In genomic region chr5:105731627-105732432, GRCm38 (mm10) we compare ENCODE assay signal across 8 mouse cellular contexts. TPM values are rescaled to one million over a fixed set of nuclear protein-coding genes. Genes with fewer than 3 reads are reported as not detected.
DNase-seq lines count a peak whose midpoint lies in the region; ATAC-seq and TF ChIP-seq lines count a peak whose summit lies in the region.

No protein-coding gene starts in this region.

- ATAC-seq in heart, embryonic 16.5 days (replicated peaks; ENCODE audit: extremely low read depth, insufficient read depth, low FRiP score) = peak; percentile 76

- DNase-seq in kidney, postnatal 14 days = peak; percentile 75
- peak; percentile 73 to 85 for DNase-seq in lung, postnatal 4 days
- DNase-seq in retina, embryonic 14.5 days (ENCODE audit: low spot score) = peak; percentile 55
- DNase-seq in urinary bladder, postnatal 25 days (ENCODE audit: low spot score) = peak; percentile 46

- H3K9me3 ChIP-seq in ES-Bruce4 (replicated peaks; ENCODE audit: control insufficient read depth, insufficient read depth, low read length, poor library complexity, severe bottlenecking) = peaks cover 17% of the 10 kb centered on the region
- no peaks in the 10 kb centered on the region for H3K9me3 ChIP-seq in erythroblast, embryonic 14.5 days (ENCODE audit: control insufficient read depth, low read length)
- no peaks in the 10 kb centered on the region for H3K9me3 ChIP-seq in heart, embryonic 16.5 days (replicated peaks; ENCODE audit: control insufficient read depth, low read length)

- H3K4me2 ChIP-seq in heart, embryonic 16.5 days (ENCODE audit: low read depth, low read length) = peak overlapping the region; percentile 94

- peak overlapping the region; percentile 51 for H3K4me3 ChIP-seq in ES-Bruce4 (ENCODE audit: low read depth, low read length)
- peak overlapping the region; percentile 68 for H3K4me3 ChIP-seq in bone marrow, adult 2 months (replicated peaks; ENCODE audit: control insufficient read depth, low read depth, low read length)
- peak overlapping the region; percentile 84 for H3K4me3 ChIP-seq in erythroblast, embryonic 14.5 days (replicated peaks)
- peak overlapping the region; percentile 67 for H3K4me3 ChIP-seq in heart, embryonic 16.5 days (ENCODE audit: low read length)

- TF ChIP-seq EP300 in ES-Bruce4 (IDR thresholded peaks at IDR 0.05; ENCODE audit: insufficient read depth, low read depth, low read length) = no peak

- WGBS in bone marrow, adult 2 months = under 1% methylated on average over 52 of the region's 52 CpGs
- WGBS in heart, embryonic 16.5 days = 1% methylated on average over 52 of the region's 52 CpGs

- TF ChIP-seq POLR2A in ES-Bruce4 (IDR thresholded peaks at IDR 0.05; ENCODE audit: insufficient read depth, low read length) = no peak
- 0 out of 2 replicates have a peak, but pooled peaks have one; percentile 24 for TF ChIP-seq POLR2A in bone marrow, adult 2 months (IDR thresholded peaks at IDR 0.05; ENCODE audit: borderline replicate concordance, control insufficient read depth, low read depth, low read length)

- H3K4me1 ChIP-seq in ES-Bruce4 (ENCODE audit: control insufficient read depth, insufficient read depth, low read length) = no peaks in the 10 kb centered on the region
- peaks cover 2% of the 10 kb centered on the region for H3K4me1 ChIP-seq in bone marrow, adult 2 months (ENCODE audit: control insufficient read depth, insufficient read depth, low read length)
- H3K4me1 ChIP-seq in erythroblast, embryonic 14.5 days (ENCODE audit: control insufficient read depth) = peaks cover 50% of the 10 kb centered on the region
- peaks cover 17% of the 10 kb centered on the region for H3K4me1 ChIP-seq in heart, embryonic 16.5 days (ENCODE audit: control insufficient read depth, insufficient read depth, low read length)

- H3K9ac ChIP-seq in ES-Bruce4 (ENCODE audit: low read depth, poor library complexity, severe bottlenecking) = peak overlapping the region; percentile 21; the same call in 1 of the 2 replicates
- H3K9ac ChIP-seq in heart, embryonic 16.5 days (ENCODE audit: low read length) = peak overlapping the region; percentile 74

- peaks cover 22% of the 10 kb centered on the region for H3K36me3 ChIP-seq in ES-Bruce4 (ENCODE audit: control insufficient read depth, insufficient read depth, low read length, poor library complexity, severe bottlenecking)
- peaks cover 2% of the 10 kb centered on the region; the same call in 1 of the 2 replicates for H3K36me3 ChIP-seq in erythroblast, embryonic 14.5 days (ENCODE audit: control insufficient read depth)
- H3K36me3 ChIP-seq in heart, embryonic 16.5 days (ENCODE audit: control insufficient read depth, insufficient read depth) = peaks cover 4% of the 10 kb centered on the region; the same call in 1 of the 2 replicates

- TF ChIP-seq CTCF in ES-Bruce4 (IDR thresholded peaks at IDR 0.05; ENCODE audit: low read depth, low read length) = no peak
- TF ChIP-seq CTCF in bone marrow, adult 2 months (IDR thresholded peaks at IDR 0.05; ENCODE audit: control insufficient read depth, insufficient read depth, low read length) = peak; percentile 23; the same call in 1 of the 2 replicates

- no peaks in the 10 kb centered on the region for H3K27me3 ChIP-seq in ES-Bruce4 (ENCODE audit: control insufficient read depth, insufficient read depth, low read length, poor library complexity, severe bottlenecking)
- no peaks in the 10 kb centered on the region for H3K27me3 ChIP-seq in erythroblast, embryonic 14.5 days (ENCODE audit: control insufficient read depth)
- peaks cover 6% of the 10 kb centered on the region for H3K27me3 ChIP-seq in heart, embryonic 16.5 days (ENCODE audit: control insufficient read depth, insufficient read depth, low read length)

- H3K27ac ChIP-seq in ES-Bruce4 (ENCODE audit: insufficient read depth, low read length) = no peak overlapping the region
- H3K27ac ChIP-seq in bone marrow, adult 2 months (ENCODE audit: control insufficient read depth, insufficient read depth, low read depth, low read length, poor library complexity) = peak overlapping the region; percentile 47
- peak overlapping the region; percentile 39; the same call in 1 of the 2 replicates for H3K27ac ChIP-seq in heart, embryonic 16.5 days (ENCODE audit: low read length)

RNA-seq across cellular contexts. Expression of gene Lrrc8d, which starts 32.1 kb away (rescaled TPM):
- polyA plus RNA-seq in ES-Bruce4 (2011; ENCODE audit: insufficient read depth, insufficient read length, low read depth, missing spikeins) = 34.6 and 37.0 TPM in 2 replicates
- 11.8 and 20.5 TPM in 2 replicates for polyA plus RNA-seq in bone marrow, adult 2 months (2011; ENCODE audit: insufficient read depth, insufficient read length, low replicate concordance, missing spikeins)
- polyA plus RNA-seq in erythroblast, embryonic 14.5 days (2012) = 0.09 and 0.10 TPM in 2 replicates
- 8.3 and 9.6 TPM in 2 replicates for polyA plus RNA-seq in heart, embryonic 16.5 days (2015; fragmentation: Nextera tagmentation; extraction: Ambion mirVana)
